Mouse (Mus musculus) gastrocnemius, postnatal 10 days (tissue): ENCODE results near the gene Pi4k2a. TPM values are rescaled to one million over a fixed set of nuclear protein-coding genes. Genes with fewer than 3 reads are reported as not detected.
A peak's percentile ranks its signal among the peaks of the same experiment; 100 is the strongest.
"Not testable (repeated sequence)": the region's sequence is repeated elsewhere in the genome, so short reads cannot be mapped to it uniquely, and the experiment has no call there.

Experiments
- DNase-seq: peaks from one replicate; pipeline ENCODE4 v3.0.0; 2021; ENCODE audit warnings: mixed read lengths
- total RNA-seq, 2 experiments: library from RNA; stranded (reverse); gene quantifications; 2 replicates each; pipeline ENCODE4 v1.2.3; 2021

Pi4k2a gene
- total RNA-seq, 2 experiments from 2014 or later, result 13.3 to 14.7 TPM

DNA sequence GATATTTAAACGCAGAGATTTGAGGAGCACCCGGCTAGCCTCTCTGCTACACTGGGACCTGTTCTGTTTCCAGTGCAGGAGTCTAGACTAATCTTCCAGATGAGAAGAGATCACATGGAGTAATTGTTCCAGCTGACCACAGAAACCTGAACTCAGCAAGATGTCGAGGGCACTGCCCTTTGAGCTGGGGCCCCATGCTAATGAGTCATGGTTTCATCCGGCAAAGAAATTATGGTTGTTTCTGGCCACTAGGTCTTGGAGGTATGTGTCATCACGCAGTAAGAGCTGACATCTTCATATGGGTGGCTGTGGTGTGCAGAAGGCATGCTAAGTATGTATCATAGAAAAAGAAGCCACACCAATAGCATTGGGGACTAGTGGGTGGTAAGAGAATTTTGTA lies 10.3 kb upstream of the Pi4k2a start:
- no peak for DNase-seq

DNA sequence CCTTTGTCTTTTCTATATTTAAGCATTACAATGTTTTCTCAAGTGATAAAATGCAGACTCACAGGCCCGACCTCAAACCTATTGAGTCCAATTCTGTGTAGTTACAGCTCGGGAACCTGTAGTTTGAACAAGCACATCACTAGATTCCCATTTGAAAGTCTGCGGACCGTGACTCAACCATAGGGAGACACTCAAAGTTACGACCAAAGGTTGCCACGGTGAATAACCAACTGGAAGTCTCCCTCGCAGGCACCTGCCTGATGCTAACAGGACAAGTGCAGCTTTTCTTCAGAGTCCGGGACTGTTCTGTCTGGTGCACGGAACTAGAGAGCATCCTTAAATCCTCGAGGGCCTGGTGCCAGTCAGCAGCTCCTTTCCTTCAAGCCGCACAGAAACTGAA lies 9.8 kb upstream of the Pi4k2a start:
- no peak for DNase-seq

DNA sequence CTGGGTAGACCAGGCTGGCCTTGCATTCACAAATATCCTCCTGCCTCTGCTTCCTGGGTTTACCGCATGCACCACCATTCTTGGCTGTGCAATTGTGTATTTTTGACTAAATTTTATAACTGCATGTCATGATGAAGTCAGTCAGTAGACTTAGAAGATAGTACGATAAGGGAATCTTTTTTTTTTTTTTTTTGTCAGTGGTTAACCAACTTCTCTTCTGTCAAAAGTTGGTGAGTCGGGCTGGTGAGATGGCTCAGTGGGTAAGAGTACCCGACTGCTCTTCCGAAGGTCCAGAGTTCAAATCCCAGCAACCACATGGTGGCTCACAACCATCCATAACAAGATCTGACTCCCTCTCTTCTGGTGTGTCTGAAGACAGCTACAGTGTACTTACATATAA lies 8.7 kb upstream of the Pi4k2a start:
- DNase-seq, result not testable (repeated sequence)

DNA sequence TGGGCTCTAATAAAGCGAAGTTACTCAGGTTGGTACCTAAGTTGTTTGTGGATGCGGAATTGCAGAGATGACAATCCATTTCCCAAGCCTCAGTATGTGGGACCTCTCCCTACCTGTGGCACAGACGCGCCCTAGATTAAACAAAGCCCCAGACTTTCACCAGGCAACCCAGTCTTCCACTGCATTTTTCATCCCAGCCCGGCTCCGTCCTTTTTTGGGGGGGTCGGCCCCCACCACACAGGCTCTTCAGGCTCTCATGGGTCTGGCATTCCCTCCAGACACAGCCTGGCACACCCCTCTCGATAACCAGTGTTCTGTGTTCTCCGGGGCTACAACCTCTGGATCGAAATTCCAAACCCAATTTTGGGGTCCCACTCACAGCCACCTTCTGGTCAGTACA lies 4.6 kb upstream of the Pi4k2a start:
- DNase-seq, result no peak

- peak; percentile 65 for DNase-seq
Observed at GRCm38 (mm10) chr19:42086166-42086565, 4.1 kb upstream of the Pi4k2a start, which contains the start of gene Morn4. Morn4 (minus strand) TSS chr19:42086357.

- DNase-seq, result peak; percentile 25
Observed at GRCm38 (mm10) chr19:42089103-42089747, 1.0 kb upstream of the Pi4k2a start.

GRCm38 (mm10) chr19:42090637-42091141 lies 419 bp downstream of the Pi4k2a start:
- DNase-seq, result no peak

DNA sequence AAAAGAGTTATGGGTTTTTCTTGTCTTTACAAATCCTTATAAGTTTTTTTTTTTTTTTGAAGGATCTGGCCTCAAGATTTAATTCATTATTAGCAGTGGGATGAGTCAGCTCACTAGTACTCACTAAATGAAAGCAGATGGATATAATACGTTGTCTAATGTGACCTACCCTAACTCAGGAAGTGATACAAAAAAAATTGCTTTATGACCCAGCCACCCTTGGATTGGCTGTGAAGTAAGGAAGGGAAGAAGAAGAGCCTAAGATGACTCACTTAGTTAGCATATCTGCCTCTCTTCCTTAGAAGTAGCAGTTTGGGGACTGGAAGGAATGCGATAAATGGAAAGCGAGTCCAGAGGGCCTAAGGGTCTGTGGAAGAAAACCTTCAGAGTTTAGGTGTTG lies 9.1 kb downstream of the Pi4k2a start:
- DNase-seq, result no peak

GRCm38 (mm10) chr19:42104681-42105080 lies 14.4 kb downstream of the Pi4k2a start:
- no peak for DNase-seq

GRCm38 (mm10) chr19:42115783-42116335 lies 25.6 kb downstream of the Pi4k2a start:
- no peak for DNase-seq

GRCm38 (mm10) chr19:42118142-42118541 lies 27.9 kb downstream of the Pi4k2a start:
- DNase-seq, result no peak

DNA sequence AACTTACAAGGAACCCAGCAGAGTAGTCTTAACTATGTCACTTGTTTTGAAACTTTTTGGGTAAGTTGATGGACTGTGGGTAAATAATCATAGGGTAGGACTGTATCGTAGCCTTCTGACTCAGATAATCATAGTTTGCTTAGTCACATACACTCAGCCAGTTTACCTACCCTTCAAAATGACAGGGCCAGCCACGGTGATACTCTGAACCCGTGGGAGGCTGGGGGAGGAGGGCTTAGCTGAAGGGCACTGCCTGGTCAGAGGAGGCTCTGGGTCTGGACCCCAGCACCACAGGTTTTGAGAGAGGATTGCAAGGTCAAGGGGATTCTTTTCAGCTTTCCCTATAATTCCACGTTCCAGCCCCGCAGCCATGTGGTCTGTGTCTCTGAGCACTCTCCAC lies 28.3 kb downstream of the Pi4k2a start:
- DNase-seq, result no peak

- no peak for DNase-seq
Observed at GRCm38 (mm10) chr19:42120451-42120850, 30.2 kb downstream of the Pi4k2a start.

DNA sequence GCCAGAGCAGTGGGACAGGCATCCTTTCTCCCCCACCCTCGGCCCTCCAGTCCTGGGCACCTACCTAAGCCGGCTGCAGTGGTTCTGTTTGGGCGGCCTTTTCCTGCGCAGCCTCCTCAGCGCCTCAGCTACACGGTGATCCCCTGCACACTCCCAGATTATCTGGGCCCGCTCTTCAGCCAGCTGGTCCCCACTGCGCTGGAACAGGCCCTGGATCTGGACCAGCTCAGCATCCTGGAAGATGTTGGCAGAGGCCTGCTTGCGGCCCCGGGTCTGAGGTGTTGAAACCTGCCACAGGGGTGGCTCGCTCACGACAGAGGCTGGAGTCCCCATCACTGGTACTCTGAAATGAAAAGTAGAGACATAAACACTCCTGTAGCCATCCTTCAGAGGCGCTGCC lies 34.4 kb downstream of the Pi4k2a start:
- DNase-seq, result no peak

DNA sequence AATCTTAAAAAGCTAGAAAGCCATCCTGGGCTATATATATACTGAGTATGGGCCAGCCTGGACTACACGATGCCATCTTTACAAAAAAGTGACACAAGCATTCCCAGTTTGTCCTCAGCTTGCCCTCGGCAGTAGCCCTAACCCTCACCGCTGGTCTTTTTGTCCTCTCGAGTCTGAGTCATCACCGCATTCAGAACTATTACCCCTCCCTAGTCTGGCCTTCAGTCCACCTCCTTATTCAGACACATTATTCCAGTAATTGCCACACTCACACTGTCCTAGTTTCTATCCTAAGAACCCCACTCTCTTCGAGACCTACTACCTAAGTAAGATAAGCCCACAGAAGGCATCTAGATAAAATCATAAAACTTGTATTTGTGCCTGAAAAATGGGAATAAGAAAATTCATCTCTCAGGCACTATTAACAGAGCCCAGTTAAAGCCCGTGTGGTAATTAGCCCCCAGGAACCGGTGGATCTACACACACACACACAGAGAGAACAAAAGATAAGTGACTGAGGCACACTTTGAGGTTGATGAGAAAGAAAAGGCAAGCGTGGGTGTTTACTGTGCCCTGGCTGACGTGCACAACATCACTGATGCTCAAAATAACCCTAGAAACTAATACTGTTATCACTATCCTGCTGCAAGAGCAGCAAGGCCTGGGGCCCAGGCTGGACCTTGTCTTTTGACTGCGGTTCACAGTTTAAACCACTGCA lies 35.4 kb downstream of the Pi4k2a start:
- no peak for DNase-seq

DNA sequence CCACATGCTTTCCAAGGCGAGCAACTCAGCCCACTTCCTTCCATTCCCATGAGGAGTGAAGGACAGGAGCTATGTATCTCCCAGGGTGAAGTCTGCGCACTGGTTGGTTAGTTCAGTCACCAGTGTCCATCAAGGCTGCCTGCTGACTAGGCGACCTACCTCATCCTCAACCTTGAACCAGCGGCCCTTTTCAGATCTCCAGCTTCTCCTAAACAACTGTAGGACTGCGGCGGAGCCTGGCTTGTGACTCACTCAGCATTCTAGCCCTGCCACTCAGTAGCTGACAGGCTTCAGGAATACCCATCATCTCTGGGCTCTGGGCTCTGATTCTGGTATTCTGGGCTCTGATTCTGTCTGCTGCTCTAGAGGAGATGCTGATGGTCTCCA lies 35.9 kb downstream of the Pi4k2a start:
- DNase-seq, result no peak

DNA sequence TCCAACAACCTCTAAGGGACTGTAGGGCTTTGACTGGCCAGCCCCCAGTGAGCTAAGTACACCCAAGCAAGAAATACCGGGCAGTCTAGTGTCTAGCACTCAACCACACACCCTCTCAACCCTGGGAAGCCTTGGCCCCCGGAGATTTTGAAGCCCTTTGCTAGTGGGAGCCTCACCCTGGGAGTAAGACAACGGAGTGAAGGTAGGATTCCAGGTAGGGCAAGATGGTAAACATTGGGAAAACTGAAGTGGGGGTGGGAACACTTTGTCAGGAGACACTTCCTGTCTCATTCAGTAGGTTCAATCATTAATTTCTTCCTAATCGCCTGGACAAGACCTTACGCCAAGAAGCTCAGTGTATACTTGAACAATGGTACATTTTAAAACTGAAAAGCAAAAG lies 36.8 kb downstream of the Pi4k2a start:
- DNase-seq, result no peak

GRCm38 (mm10) chr19:42128052-42128740 lies 37.9 kb downstream of the Pi4k2a start:
- no peak for DNase-seq

DNA sequence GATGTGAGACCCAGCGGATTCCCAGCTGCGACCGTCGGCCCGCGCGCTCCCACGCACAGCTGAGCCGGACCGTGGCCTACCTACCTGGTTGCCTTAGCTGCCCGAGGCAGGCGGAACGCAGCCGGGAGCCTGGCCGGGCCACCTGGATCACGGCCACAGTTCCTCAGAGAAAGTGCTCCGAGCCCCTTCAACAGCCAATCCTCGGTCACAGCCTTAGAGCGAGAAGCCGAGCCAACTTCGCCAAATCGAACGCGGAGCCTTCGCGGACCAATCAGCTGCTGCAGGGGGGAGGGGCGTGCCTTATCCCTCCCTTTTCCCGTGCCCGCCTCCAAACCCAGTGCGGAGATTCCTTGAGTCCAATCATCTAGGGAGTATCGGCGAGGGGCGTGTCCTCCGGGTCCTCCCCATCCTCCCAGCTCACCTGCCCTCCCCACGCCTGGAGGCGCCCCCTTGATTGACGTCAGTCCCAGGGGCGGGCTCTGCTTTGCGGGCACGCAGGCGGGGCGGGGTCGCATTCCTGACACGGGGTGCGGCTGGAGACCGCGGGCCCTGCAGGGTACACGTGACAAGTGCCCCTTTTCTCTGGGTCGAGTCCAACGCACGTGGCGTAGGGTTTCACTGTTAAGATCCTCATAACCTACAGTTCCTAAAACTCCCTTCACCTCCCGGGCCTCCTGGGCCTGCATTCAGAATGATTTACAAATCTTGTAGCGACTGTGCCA lies 38.7 kb downstream of the Pi4k2a start, which contains the start of gene Avpi1:
Gene Avpi1 (minus strand): TSS at position 273 of the 722 bp plus-strand sequence.
- peak; percentile 92 for DNase-seq

DNA sequence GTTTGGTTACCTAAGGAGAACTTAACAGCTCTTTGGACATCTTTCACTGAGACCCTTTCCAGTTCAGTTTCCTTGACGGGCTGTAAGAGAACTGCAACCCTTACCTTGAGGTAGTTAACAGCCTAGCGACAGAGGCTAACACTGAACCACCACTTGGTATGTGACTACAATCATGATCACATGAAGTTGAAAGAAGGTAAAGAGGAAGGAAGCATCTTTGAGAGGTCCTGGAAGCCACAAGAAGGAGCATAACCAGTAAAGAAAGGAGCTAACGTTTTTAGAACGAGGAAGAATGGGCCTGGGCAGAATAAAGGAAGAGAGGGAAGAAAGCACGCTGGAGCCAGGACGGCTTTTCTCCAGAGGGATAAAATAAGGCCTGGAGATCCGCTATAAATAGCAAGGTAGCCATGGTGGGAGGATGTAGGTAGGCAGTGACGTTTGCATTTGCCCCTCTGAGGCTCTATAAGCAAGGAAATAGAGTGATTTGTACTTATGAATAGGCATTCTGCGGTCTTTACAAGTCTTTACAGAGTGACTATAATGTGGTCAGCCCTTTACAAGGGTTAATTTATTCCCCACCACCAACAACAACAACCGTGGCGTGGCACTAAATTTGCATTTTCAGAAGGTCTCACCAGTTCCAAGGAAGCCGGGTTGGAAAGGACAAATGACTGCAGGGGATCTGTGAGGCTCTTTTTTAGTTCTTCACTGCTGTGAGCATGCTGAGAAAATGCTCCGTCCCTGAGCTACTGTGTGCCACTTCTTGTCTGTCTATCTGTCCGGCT lies 39.4 kb downstream of the Pi4k2a start:
- no peak for DNase-seq

DNA sequence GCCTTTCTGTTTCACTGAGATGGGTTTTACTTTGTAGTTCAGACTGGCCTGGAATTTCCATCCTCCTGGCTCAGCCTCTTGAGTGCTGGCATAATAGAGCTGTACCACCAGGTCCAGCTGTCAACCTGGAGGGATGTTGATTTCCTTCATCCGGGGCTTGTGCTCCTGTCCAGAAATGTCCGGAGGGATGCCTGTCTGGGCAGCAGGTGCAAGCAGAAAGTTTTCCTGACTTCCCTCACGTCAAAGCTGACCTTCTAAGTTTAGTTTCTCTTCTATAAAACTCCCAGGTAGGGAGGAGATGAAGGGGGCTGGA lies 40.0 kb downstream of the Pi4k2a start:
- DNase-seq, result no peak
